Mouse (Mus musculus) heart, postnatal 14 days (tissue): ENCODE measurements around the gene Syna. TPM values are rescaled to one million over a fixed set of nuclear protein-coding genes. Genes with fewer than 3 reads are reported as not detected.

ENCODE experiments used
- DNase-seq, 2 experiments: peaks; one replicate each; pipeline ENCODE4 v3.0.0; 2021 to 2022
- intact Hi-C: fragments of 180-260 bp; cut with DNase I; formaldehyde crosslinking; loops from one replicate; pipeline ENCODE4 v1.15.1; 2025
- total RNA-seq, 2 experiments: library from RNA; stranded (reverse); gene quantifications; 2 replicates each; pipeline ENCODE4 v1.2.3; 2021

Syna gene
- total RNA-seq, 2 experiments from 2014 or later, result not detected

GRCm38 (mm10) chr5:134568964-134569491, 9.1 kb upstream of the Syna start:
- intact Hi-C loops, result no loop called here

DNA sequence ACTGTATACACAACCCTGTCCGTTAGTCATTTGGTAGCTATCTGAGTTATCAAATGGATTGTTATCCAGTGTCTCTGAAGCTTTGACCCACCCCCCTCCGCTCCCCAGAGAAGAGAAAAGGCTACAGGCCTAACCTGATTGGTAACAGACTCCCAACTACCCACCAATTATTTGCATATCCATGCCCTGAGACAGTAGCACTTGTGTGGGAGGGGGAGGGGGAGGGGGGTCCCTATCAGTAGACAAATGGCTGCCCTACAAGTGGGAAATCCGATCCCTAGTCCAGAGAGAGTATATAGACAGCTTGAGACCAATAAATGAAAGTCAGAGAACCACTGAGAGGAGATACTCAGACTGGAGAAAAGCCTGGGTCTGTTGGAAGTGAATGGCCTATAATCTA, 8.1 kb upstream of the Syna start:
- no peak for DNase-seq
- intact Hi-C loops, result no loop called here

More at GRCm38 (mm10) chr5:134568964-134569491, 9.1 kb upstream of the Syna start:
- DNase-seq, result peak; percentile 40 to 42

DNA sequence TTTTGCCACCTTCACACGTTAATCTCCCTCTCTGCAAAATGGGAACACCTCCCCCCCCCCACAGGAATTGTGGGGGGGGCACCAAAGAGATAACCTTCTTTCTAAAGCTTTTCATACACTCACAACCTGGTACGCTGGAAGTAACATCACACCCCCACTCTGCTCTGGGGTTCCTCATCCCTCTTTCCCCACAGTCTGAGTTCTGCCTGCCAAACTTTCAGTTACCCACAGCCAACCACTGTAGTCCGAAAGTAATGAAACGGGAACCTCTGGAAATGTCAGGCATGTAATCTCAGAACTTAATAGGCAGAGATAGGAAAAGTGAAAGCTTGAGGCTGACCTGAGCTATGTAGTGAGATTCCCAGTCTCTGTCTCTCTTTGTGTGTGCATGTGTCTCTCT, 7.5 kb upstream of the Syna start:
- no peak for DNase-seq

GRCm38 (mm10) chr5:134565696-134566095, 5.7 kb upstream of the Syna start:
- intact Hi-C loops, result no loop called here
- no peak for DNase-seq

More for the DNA sequence above, 7.5 kb upstream of the Syna start:
- intact Hi-C loops, result no loop called here

DNA sequence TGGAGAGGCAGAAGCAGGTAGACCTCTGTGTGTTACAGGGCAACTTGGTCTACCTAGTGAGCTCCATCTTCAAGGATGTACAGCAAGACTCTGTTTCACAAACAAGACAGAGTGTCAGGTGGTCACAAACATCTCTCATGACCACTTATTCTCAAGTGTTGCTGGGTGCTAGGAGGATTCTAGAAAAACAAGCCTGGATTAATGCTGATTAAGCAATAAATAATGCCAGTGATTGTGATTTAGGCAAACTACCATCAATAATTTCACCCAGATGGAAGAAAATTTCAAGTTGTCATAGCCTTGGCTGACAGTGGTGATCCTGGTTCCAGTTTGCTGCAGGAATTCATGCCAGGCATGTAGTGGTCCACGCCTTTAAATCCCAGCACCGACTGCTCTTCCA, 4.3 kb upstream of the Syna start:
- no peak for DNase-seq
- intact Hi-C loops, result no loop called here

DNA sequence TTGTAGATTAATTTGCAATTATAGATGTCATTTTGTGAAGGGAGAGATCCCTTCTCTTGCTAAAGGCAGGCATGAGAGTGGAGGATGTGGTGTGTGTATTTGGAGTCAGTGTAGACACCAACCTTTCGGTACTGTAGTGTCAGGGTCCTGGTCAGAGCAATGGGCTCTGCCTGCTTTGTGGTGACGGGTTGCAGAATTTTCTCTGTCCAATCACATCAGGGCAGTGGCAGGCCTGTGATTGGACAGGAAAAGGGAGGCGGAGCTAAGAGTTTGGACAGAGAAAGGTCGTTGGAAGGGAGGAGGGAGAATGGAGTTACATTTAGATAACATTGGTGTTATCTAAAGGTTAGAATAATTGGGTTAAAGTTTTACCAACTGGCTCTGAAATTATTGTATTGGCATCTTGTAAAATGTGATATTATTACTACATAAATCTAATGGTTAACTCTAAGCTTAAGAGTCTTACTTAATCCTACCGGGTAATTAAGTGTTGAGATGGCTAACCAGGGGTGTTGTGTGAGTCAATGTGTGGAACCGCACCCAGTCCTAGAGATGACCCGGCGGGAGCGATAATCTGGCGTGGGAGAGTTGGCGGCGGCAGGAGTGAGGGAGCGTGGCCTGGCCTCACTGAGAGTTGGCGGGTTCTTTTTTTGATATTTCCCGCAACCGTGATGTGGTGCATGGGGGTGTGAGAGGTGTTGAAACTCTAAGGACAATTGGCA, 640 bp upstream of the Syna start:
- no peak for DNase-seq
- intact Hi-C loops, result no loop called here

- intact Hi-C loops, result no loop called here
- DNase-seq, result peak; percentile 84 to 85
Measured at GRCm38 (mm10) chr5:134555463-134556164, 4.4 kb downstream of the Syna start.

- no peak for DNase-seq
- intact Hi-C loops, result no loop called here
Measured at GRCm38 (mm10) chr5:134553951-134554546, 5.9 kb downstream of the Syna start.

DNA sequence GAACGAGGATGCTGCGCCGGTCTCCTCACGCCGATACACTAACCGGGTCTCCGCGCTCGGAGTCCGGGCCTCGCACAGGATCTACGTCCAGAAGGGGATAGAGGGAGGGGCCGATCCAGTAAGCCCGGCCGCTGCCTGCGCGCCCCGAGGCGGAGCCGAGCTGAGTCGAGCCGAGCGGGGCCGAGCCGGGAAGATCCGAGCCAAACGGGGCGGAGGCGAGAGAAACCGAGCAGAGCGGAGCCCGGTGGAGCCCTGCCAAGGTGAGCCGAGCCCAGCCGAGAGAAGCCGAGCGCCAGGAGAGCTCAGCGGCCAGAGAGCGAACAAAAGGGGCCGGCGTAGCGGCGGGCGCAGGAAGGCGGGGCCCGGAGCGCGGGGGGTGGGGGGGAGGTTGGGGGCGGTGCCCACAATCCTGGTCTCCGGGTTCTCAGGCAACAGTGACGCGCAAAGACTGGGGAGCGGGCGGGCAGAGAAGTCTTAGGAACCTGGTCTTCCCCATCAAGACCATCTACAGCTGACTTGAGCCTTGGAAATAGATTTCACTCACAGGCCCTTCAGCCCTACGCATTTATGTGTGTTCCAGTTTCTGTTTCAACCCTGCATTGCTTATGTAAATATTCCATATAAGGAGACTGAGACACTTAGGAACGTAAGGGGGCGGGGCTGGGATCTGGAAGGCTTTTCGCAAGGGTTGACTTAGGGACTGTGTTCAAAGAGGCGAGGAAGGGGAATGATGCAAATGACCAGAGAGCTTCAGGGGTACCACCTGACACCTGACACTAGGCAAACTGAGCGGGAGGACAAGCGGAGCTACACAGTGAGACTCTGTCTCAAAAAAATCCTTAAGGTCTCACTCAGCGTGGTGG, 7.6 kb downstream of the Syna start, which contains the start of gene Clip2:
Gene Clip2 (minus strand): TSS at position 325 of the 863 bp plus-strand sequence.
- intact Hi-C loops, result no loop called here
- DNase-seq, result peak; percentile 100

- intact Hi-C loops, result no loop called here
- peak; percentile 46 for DNase-seq
Measured at GRCm38 (mm10) chr5:134551233-134552109, 8.5 kb downstream of the Syna start.

GRCm38 (mm10) chr5:134550836-134551232, 9.1 kb downstream of the Syna start:
- DNase-seq, result no peak
- intact Hi-C loops, result no loop called here

- no peak for DNase-seq
- intact Hi-C loops, result loop anchor here (5.0 kb wide), 2 partner anchors 33 to 42 kb away; partner anchors contain the start of gene Rfc2
Measured at GRCm38 (mm10) chr5:134549640-134550168, 10.3 kb downstream of the Syna start.

GRCm38 (mm10) chr5:134548306-134548705, 11.7 kb downstream of the Syna start:
- DNase-seq, result no peak
- intact Hi-C loops, result loop anchor here (5.0 kb wide), 2 partner anchors 34 to 41 kb away; partner anchors contain the start of gene Rfc2

DNA sequence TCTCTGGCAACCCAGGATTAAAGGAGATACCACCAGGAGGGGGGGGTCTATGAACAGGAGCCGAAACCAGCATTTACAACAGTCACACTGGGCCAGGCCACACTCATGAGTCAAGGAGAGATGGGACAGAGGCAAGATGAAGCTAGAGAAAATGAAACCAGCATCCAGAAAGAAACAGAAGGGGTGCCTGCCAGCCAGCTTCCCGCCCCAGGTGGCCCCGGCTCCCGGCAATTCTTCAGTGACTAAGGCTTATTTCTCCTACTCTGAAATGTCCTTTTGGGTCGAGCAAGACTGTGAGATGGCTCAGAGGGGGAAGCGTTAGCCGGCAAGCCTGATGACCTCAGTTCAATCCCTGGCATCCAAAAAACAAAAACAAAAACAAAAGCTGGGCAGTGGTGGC, 13.2 kb downstream of the Syna start:
- DNase-seq, result no peak
- intact Hi-C loops, result loop anchor here (5.0 kb wide), 2 partner anchors 36 to 39 kb away; partner anchors contain the start of gene Rfc2

GRCm38 (mm10) chr5:134545242-134545629, 14.7 kb downstream of the Syna start:
- intact Hi-C loops, result loop anchor here (5.0 kb wide), 2 partner anchors 37 to 38 kb away; partner anchors contain the start of gene Rfc2
- DNase-seq, result no peak

DNA sequence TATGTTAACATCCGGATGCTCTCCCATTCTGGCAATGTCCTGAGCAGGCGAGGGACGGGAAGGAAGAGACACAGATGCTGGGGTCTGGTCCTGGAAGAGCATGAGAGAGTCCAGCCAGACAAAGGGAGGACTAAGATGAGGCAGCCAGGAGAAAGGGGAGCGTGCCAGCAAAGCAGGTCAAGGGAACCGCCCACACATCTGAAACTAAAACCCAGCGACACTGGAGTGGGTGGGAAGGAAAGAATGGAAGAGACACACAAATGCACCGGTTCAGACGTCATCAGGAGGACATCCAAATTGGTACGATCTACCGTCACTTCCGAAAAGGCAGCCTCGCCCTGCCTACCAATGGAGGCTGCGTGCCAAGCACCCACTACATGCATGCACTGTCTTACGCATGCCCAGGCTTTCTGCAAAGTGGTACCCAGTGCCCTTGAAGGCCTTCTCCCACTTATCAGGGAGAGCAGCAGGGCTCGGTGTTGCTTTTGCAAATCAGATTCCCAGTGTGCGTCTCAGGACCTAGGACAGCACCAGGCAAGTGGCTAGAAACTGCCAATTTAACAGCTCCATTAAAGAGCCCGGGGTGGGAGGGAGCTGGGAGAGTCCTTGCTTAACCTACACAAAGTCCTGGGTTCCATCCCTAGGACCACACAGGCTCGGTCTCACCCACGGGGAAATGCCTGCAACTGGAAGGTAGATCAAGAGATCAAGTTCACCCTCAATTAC, 15.3 kb downstream of the Syna start:
- DNase-seq, result peak; percentile 52 to 65
- intact Hi-C loops, result loop anchor here (5.0 kb wide), 2 partner anchors 37 to 38 kb away; partner anchors contain the start of gene Rfc2

DNA sequence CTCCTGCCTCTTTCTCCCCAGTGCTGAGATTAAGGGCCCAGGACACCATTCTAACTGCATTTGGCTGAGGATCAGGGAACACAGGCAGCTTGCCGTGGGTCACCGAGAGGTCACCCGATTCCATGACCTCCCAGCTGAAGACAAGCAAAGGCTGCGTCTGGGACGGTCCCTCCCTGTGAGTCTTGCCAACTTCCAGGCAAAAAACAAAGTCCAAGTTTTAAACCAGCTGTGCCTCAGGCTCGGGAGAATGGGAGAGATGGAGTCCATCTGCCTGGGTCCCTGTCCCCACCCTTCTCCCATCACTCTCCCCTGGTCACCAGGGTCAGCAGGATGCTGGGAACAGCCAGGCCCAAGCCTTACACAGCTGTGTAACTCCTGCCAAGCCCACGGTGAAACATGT, 18.3 kb downstream of the Syna start:
- peak; percentile 80 to 82 for DNase-seq
- intact Hi-C loops, result no loop called here

- DNase-seq, result peak; percentile 41 to 53
- intact Hi-C loops, result no loop called here
Measured at GRCm38 (mm10) chr5:134540881-134541280, 19.1 kb downstream of the Syna start.
